Mouse (Mus musculus): ENCODE results near the gene Pop4.

DNA sequence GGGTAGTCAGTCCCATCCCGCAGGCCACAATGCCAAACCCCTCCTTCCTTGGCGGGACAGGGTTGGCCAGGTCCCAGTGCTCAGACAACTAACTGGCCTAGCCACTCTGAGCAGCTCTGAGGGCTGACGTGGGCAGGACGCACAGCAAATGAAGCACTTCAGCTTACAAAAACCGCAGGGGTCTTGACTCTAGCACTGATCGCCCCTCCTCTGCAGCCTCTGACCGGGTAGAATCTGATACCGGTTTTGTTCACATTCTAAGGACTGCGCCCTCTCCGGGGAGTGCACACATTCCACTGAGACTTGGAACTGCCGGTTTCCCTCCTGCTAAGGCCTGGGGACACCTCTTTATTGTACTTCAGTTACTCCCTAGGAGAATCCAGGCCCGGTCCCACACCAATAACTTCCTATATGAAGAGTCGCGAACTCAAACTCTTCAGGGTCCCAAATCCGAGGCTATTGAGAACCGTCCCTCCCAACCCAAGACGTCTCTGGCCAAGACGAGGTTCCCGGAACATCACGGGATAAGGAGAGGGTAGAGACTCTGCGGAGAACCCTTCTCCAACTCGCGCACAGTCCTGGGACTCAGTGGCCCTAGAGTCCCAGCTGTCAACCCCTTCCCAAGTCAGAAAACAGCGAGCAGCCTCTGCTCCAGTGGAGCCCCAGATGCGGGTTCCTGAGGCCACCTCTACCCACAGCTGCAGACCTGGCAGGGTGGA, 43.9 kb downstream of the Pop4 start:
- TF ChIP-seq TAL1 (IDR thresholded peaks at IDR 0.05; ENCODE audit: low read length) (no peak), GATA1 (IDR thresholded peaks at IDR 0.05; ENCODE audit: low read length) (no peak)
